Mouse (Mus musculus): ENCODE measurements around the gene Cldn24. TPM values are rescaled to one million over a fixed set of nuclear protein-coding genes. Genes with fewer than 3 reads are reported as not detected.

The Cldn24 gene
- polyA plus RNA-seq (2012; ENCODE audit: insufficient read depth, insufficient read length, low replicate concordance, missing spikeins) = not detected in 2 replicates

- 87% methylated on average over 6 of the region's 6 CpGs for WGBS
- no peak within 1 kb of the TSS for H3K4me3 ChIP-seq (ENCODE audit: insufficient read depth, low read depth, low read length)
- no peak within 1 kb of the TSS for H3K27ac ChIP-seq (ENCODE audit: insufficient read depth, low read depth, low read length)
- TF ChIP-seq CTCF (IDR thresholded peaks at IDR 0.05; ENCODE audit: insufficient read depth, low read depth, low read length) (no peak), POLR2A (IDR thresholded peaks at IDR 0.05; ENCODE audit: insufficient read depth, low read depth, low read length) (no peak)
- H3K4me1 ChIP-seq (ENCODE audit: control insufficient read depth, insufficient read depth, low read length) = peaks cover 5% of the 10 kb centered on the region; the same call in 1 of the 2 replicates
Measured at GRCm38 (mm10) chr8:47821843-47822242, at the start of gene Cldn24. TSS of gene Cldn24 (plus strand) at chr8:47822143.

- Histone ChIP-seq H3K27ac (ENCODE audit: insufficient read depth, low read depth, low read length) (no peak overlapping the region), H3K4me3 (ENCODE audit: insufficient read depth, low read depth, low read length) (no peak overlapping the region), H3K4me1 (ENCODE audit: control insufficient read depth, insufficient read depth, low read length) (no peaks in the 10 kb centered on the region)
- TF ChIP-seq POLR2A (IDR thresholded peaks at IDR 0.05; ENCODE audit: insufficient read depth, low read depth, low read length) (no peak), CTCF (IDR thresholded peaks at IDR 0.05; ENCODE audit: insufficient read depth, low read depth, low read length) (no peak)
- 84% methylated on average over 5 of the region's 5 CpGs for WGBS
Measured at GRCm38 (mm10) chr8:47772986-47773385, 49.0 kb upstream of the Cldn24 start.

GRCm38 (mm10) chr8:47777415-47777814 lies 44.5 kb upstream of the Cldn24 start:
- no peak overlapping the region for H3K4me3 ChIP-seq (ENCODE audit: insufficient read depth, low read depth, low read length)
- no peak overlapping the region for H3K27ac ChIP-seq (ENCODE audit: insufficient read depth, low read depth, low read length)
- TF ChIP-seq POLR2A (IDR thresholded peaks at IDR 0.05; ENCODE audit: insufficient read depth, low read depth, low read length) (no peak), CTCF (IDR thresholded peaks at IDR 0.05; ENCODE audit: insufficient read depth, low read depth, low read length) (no peak)
- 94% methylated on average over 7 of the region's 7 CpGs for WGBS
- no peaks in the 10 kb centered on the region for H3K4me1 ChIP-seq (ENCODE audit: control insufficient read depth, insufficient read depth, low read length)

GRCm38 (mm10) chr8:47779589-47779988 lies 42.4 kb upstream of the Cldn24 start:
- Histone ChIP-seq H3K4me3 (ENCODE audit: insufficient read depth, low read depth, low read length) (no peak overlapping the region), H3K4me1 (ENCODE audit: control insufficient read depth, insufficient read depth, low read length) (no peaks in the 10 kb centered on the region), H3K27ac (ENCODE audit: insufficient read depth, low read depth, low read length) (no peak overlapping the region)
- 79% methylated on average over 6 of the region's 6 CpGs for WGBS
- TF ChIP-seq CTCF (IDR thresholded peaks at IDR 0.05; ENCODE audit: insufficient read depth, low read depth, low read length) (no peak), POLR2A (IDR thresholded peaks at IDR 0.05; ENCODE audit: insufficient read depth, low read depth, low read length) (no peak)

- Histone ChIP-seq H3K4me3 (ENCODE audit: insufficient read depth, low read depth, low read length) (no peak overlapping the region), H3K27ac (ENCODE audit: insufficient read depth, low read depth, low read length) (no peak overlapping the region), H3K4me1 (ENCODE audit: control insufficient read depth, insufficient read depth, low read length) (no peaks in the 10 kb centered on the region)
- TF ChIP-seq CTCF (IDR thresholded peaks at IDR 0.05; ENCODE audit: insufficient read depth, low read depth, low read length) (no peak), POLR2A (IDR thresholded peaks at IDR 0.05; ENCODE audit: insufficient read depth, low read depth, low read length) (no peak)
- 92% methylated on average over 4 of the region's 4 CpGs for WGBS
Measured at GRCm38 (mm10) chr8:47781881-47782280, 40.1 kb upstream of the Cldn24 start.

- no peak overlapping the region for H3K4me3 ChIP-seq (ENCODE audit: insufficient read depth, low read depth, low read length)
- no peak overlapping the region for H3K27ac ChIP-seq (ENCODE audit: insufficient read depth, low read depth, low read length)
- 95% methylated on average over 2 of the region's 2 CpGs for WGBS
- no peaks in the 10 kb centered on the region for H3K4me1 ChIP-seq (ENCODE audit: control insufficient read depth, insufficient read depth, low read length)
- no peak for TF ChIP-seq POLR2A (IDR thresholded peaks at IDR 0.05; ENCODE audit: insufficient read depth, low read depth, low read length)
- no peak for TF ChIP-seq CTCF (IDR thresholded peaks at IDR 0.05; ENCODE audit: insufficient read depth, low read depth, low read length)
Measured at GRCm38 (mm10) chr8:47783544-47783943, 38.4 kb upstream of the Cldn24 start.

- Histone ChIP-seq H3K27ac (ENCODE audit: insufficient read depth, low read depth, low read length) (no peak overlapping the region), H3K4me3 (ENCODE audit: insufficient read depth, low read depth, low read length) (no peak overlapping the region), H3K4me1 (ENCODE audit: control insufficient read depth, insufficient read depth, low read length) (no peaks in the 10 kb centered on the region)
- 85% methylated on average over 6 of the region's 6 CpGs for WGBS
- TF ChIP-seq POLR2A (IDR thresholded peaks at IDR 0.05; ENCODE audit: insufficient read depth, low read depth, low read length) (no peak), CTCF (IDR thresholded peaks at IDR 0.05; ENCODE audit: insufficient read depth, low read depth, low read length) (no peak)
Measured at GRCm38 (mm10) chr8:47783944-47784343, 38.0 kb upstream of the Cldn24 start.

GRCm38 (mm10) chr8:47784436-47784835 lies 37.5 kb upstream of the Cldn24 start:
- TF ChIP-seq CTCF (IDR thresholded peaks at IDR 0.05; ENCODE audit: insufficient read depth, low read depth, low read length) (no peak), POLR2A (IDR thresholded peaks at IDR 0.05; ENCODE audit: insufficient read depth, low read depth, low read length) (no peak)
- 67% methylated on average over 7 of the region's 7 CpGs for WGBS
- no peak overlapping the region for H3K4me3 ChIP-seq (ENCODE audit: insufficient read depth, low read depth, low read length)
- no peaks in the 10 kb centered on the region for H3K4me1 ChIP-seq (ENCODE audit: control insufficient read depth, insufficient read depth, low read length)
- no peak overlapping the region for H3K27ac ChIP-seq (ENCODE audit: insufficient read depth, low read depth, low read length)

- no peak for TF ChIP-seq POLR2A (IDR thresholded peaks at IDR 0.05; ENCODE audit: insufficient read depth, low read depth, low read length)
- no peak for TF ChIP-seq CTCF (IDR thresholded peaks at IDR 0.05; ENCODE audit: insufficient read depth, low read depth, low read length)
- Histone ChIP-seq H3K27ac (ENCODE audit: insufficient read depth, low read depth, low read length) (no peak overlapping the region), H3K4me1 (ENCODE audit: control insufficient read depth, insufficient read depth, low read length) (no peaks in the 10 kb centered on the region), H3K4me3 (ENCODE audit: insufficient read depth, low read depth, low read length) (no peak overlapping the region)
- 96% methylated on average over 15 of the region's 15 CpGs for WGBS
Measured at GRCm38 (mm10) chr8:47786323-47786722, 35.6 kb upstream of the Cldn24 start.

GRCm38 (mm10) chr8:47787705-47788104 lies 34.2 kb upstream of the Cldn24 start:
- no peak overlapping the region for H3K27ac ChIP-seq (ENCODE audit: insufficient read depth, low read depth, low read length)
- whole genome bisulfite sequencing = 46% methylated on average over 10 of the region's 10 CpGs

More at GRCm38 (mm10) chr8:47787705-47788104, 34.2 kb upstream of the Cldn24 start:
- no peaks in the 10 kb centered on the region for H3K4me1 ChIP-seq (ENCODE audit: control insufficient read depth, insufficient read depth, low read length)
- H3K4me3 ChIP-seq (ENCODE audit: insufficient read depth, low read depth, low read length) = no peak overlapping the region
- TF ChIP-seq POLR2A (IDR thresholded peaks at IDR 0.05; ENCODE audit: insufficient read depth, low read depth, low read length) = no peak

All from olfactory bulb, adult 2 months (tissue).